Mouse (Mus musculus) heart, postnatal 4 days (tissue): Measurements from ENCODE around the gene Zfp704. TPM values are rescaled to one million over a fixed set of nuclear protein-coding genes. Genes with fewer than 3 reads are reported as not detected.

Experiments used
- DNase-seq: peaks from one replicate; pipeline ENCODE4 v3.0.0; 2021
- total RNA-seq, 2 experiments: library from RNA; stranded (reverse); gene quantifications; 2 replicates each; pipeline ENCODE4 v1.2.3; 2021

The Zfp704 gene
- total RNA-seq, 2 experiments from 2014 or later, result 36.9 to 38.6 TPM

GRCm38 (mm10) chr3:9515527-9515926 is 94.4 kb downstream of the Zfp704 start:
- no peak for DNase-seq

DNA sequence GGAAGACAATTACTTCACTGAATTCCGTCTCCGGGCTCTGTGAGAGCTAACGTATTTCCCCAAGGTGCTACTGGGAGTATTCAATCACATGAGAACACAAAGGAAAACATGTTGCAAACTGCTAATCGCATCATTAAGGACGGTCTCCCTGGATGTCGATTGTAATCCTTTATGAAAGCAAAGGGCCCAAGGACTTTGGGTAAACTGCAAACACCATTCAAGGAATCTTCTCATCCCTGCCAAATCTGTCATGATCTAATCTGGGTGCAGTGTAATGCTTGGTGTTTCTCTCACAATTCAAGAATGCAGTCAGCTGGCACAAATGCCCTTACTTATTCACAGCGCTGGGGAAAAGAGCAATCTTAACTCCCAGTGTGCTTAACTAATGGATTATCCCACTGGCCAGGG is 96.2 kb downstream of the Zfp704 start:
- no peak for DNase-seq

DNA sequence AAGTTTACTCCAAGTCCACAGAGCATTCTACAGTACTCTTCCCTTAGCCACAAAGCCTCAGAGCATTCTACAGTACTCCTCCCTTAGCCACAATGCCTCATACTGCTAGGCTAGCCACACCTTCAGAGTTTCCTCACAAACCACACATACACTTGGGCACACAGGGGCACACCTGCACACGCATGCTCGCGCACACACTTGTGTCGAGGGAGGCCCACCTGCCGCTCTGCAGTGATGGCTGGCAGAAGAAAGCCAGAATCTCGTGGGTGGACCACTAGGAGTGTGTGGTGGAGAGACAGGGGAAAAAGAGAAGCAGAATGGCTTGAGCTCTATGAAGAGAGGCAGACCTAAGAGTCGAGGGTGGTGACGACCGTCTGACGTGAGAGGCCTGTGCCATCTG is 97.7 kb downstream of the Zfp704 start:
- DNase-seq, result no peak

DNA sequence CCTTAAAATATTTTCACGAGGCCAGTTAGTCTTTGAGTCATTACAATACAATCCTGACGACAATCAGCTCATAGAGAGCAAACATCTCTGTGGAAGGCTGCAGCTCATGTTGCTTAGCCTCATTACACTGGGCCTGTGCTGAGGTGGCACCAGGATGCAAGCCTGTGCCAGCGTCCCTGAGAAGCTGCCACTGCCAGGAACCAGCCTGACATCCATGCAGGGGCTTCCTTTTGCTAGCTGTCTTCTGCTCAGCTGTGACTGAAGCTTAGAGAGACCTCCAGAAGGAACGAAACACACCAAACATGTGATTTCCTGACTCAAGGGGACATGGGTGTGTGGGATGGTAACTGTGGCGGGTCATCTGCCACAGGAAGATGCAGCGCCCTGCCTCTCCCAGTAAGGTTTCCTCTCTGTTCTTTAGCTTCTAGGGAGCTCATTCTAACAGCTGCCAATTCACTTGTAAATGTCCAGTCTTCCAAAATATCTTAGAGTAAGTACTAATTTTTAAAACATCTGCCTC is 104.1 kb downstream of the Zfp704 start:
- no peak for DNase-seq

DNA sequence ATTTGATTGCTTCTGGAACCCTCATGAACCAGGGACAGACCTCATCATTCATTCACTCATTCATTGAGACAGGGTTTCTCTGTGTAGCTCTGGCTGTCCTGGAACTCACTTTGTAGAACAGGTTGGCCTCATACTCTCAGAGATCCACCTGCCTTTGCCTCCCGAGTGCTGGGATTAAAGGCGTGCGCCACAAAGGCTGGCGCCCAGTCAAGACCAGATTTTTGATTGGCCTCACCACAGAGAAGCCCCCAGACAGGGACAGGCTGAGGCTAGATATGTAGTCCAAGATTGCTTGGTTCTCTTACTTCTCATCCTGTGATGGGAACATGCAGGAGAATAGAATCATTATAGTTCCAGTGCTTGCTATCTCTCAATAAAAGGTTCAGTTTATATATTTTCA is 105.5 kb downstream of the Zfp704 start:
- DNase-seq, result no peak

GRCm38 (mm10) chr3:9500725-9501124 is 109.2 kb downstream of the Zfp704 start:
- peak; percentile 96 for DNase-seq

DNA sequence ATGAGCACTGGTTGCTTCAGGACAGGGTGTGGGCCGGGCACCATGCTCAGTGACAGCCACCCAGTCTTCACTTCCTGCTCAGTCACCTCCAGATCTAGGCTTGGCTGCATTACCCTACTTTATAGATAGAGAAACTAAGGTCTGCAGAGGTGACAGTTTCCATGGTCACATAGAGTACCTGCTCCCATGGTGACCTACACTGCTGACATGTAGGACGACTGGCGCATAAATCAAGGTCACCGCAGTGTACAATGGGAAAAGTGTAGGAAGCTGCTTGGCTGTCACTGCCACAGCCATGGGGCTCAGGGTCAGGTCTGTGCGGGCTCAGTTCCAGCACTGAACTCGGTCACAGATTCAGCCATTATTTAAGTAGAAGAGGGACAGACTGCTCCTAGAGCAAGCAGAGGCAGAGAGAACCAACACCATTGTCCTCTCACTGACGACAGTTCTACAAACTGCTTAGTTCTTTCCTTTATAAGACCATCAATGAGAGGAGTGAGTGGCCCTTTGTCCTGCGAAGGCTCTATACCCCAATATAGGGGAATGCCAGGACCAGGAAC is 109.8 kb downstream of the Zfp704 start:
- peak; percentile 45 for DNase-seq

DNA sequence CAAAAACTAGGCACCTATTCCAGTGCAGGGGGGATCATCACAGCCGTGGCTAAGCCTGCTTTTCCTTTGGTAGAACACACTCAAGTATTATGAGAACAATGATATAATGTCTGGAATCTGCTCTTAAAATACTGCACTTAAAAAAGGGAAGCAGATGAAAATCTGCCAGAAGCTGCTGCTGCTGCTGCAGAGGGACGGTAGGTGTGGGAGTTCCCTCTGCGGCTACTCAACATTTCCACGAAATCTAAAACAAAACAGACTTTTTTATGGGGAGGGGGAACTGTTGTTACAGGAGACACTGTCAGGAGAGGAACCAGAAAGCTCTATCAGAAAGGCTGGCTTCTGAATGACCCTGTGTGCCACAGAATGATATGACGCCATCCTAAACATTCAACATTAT is 110.4 kb downstream of the Zfp704 start:
- DNase-seq, result no peak

- DNase-seq, result no peak
These were observed 112.6 kb downstream of the Zfp704 start for GRCm38 (mm10) chr3:9497260-9497659.

DNA sequence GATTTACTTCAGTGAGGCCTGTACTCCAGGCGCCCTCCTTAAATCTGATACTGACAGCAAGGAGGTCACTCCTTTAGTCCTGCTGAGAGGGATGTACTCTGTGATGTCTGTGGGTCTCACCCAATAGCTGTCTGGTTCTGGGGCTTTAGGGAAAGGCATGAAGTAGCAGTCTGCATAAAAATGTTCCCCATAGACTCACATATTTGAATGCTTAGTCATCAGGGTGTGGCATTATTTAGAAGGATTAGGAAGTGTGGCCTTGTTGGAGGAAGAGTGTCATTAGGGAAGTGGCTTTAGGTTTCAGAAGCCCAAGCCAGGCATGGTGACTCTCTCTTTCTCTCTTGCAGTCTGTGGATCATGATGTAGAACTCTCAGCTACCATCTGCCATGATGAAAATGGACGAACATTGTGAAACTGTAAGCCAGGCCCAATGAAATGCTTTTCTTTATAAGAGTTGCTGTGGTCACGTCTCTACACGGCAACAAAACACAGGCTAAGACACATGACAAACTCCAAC is 118.1 kb downstream of the Zfp704 start:
- DNase-seq, result no peak

- no peak for DNase-seq
These were observed 122.2 kb downstream of the Zfp704 start for GRCm38 (mm10) chr3:9487644-9488043.

DNA sequence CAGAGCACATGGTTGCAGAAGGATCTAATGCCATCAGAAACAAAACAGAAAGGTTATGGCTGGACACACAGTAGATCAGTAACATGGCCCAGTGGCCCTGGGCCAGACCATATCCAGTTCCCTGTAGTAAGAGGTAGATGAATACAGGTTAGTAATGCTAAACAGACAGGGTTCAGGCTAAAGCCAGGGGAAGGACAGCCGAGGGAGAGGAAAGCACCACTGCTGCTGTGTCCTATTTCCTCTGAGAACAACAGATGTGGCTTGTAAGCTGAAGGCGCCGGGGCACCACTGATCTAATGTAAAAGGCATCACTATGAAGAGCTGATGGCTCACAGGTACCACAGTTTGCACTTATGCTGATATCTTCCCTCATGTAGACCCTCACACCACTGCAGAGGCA is 124.4 kb downstream of the Zfp704 start:
- DNase-seq, result no peak

GRCm38 (mm10) chr3:9481956-9482355 is 127.9 kb downstream of the Zfp704 start:
- no peak for DNase-seq

- DNase-seq, result peak; percentile 78
These were observed 128.5 kb downstream of the Zfp704 start for GRCm38 (mm10) chr3:9481358-9481757.

GRCm38 (mm10) chr3:9480936-9481335 is 128.9 kb downstream of the Zfp704 start:
- no peak for DNase-seq

DNA sequence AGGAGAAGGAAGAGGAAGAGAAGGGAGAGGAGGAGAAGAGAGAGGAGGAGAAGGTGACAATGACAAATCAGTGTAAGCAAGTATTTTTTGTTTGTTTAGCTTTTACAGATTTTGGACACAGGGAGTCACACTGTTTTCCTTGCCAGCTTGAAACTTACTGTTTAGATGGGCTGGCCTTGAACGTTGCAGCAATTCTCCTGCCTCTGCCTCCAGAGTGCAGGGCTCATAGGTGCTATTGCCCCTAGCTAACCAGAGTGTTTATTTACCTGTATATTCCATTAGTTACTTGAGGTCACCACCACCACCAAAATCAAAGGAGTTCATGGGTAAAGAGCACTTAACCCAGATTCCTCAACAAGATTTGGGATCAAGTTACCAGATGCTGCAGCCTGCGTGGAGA is 132.5 kb downstream of the Zfp704 start:
- no peak for DNase-seq

- DNase-seq, result no peak
These were observed 133.5 kb downstream of the Zfp704 start for GRCm38 (mm10) chr3:9476336-9476735.

- no peak for DNase-seq
These were observed 134.4 kb downstream of the Zfp704 start for GRCm38 (mm10) chr3:9475501-9475900.

- DNase-seq, result no peak
These were observed 135.6 kb downstream of the Zfp704 start for GRCm38 (mm10) chr3:9474331-9474730.

GRCm38 (mm10) chr3:9466287-9466686 is 143.6 kb downstream of the Zfp704 start:
- peak; percentile 80 for DNase-seq

GRCm38 (mm10) chr3:9465731-9466130 is 144.2 kb downstream of the Zfp704 start:
- DNase-seq, result no peak

- DNase-seq, result peak; percentile 37
These were observed 148.2 kb downstream of the Zfp704 start for GRCm38 (mm10) chr3:9461660-9462059.

DNA sequence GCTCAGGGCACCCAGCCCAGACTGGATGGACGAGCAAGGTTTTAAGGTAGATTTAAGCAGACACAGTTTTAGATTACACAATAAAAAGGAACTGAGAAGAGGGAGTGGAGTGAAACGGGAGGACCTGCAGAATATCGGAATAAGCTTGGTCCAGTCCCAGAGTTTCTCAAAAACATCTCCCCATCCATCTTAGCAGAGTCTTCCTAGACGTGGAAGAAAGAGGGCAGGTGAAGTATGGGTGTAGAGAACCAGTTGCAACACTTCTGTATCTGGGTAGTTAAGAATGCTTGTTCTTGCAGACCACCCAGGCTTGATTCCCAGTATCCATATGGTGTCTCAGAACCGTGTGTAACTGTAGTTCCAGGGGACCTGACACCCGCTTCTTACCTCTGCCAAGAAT is 149.6 kb downstream of the Zfp704 start:
- no peak for DNase-seq

- DNase-seq, result no peak
These were observed 153.4 kb downstream of the Zfp704 start for GRCm38 (mm10) chr3:9456380-9456890.

- no peak for DNase-seq
These were observed 154.5 kb downstream of the Zfp704 start for GRCm38 (mm10) chr3:9455351-9455750.
